Mouse (Mus musculus) lung, adult 2 months (tissue): ENCODE measurements around the gene Nedd4.
A peak's percentile ranks its signal among the peaks of the same experiment; 100 is the strongest.

ENCODE experiments used
- CTCF ChIP-seq: fragments of 200-500 bp; IDR thresholded peaks from 2 replicates; pipeline ENCODE4 v1.5.1; 2011; ENCODE audit warnings: mild to moderate bottlenecking, low read length, control low read depth; ENCODE audit not compliant: insufficient read depth
- POLR2A ChIP-seq: fragments of 200-500 bp; IDR thresholded peaks from 2 replicates; pipeline ENCODE4 v1.6.1; 2011; ENCODE audit warnings: low read depth, mild to moderate bottlenecking, control low read depth, low read length, borderline replicate concordance; ENCODE audit errors: extremely low read depth

DNA sequence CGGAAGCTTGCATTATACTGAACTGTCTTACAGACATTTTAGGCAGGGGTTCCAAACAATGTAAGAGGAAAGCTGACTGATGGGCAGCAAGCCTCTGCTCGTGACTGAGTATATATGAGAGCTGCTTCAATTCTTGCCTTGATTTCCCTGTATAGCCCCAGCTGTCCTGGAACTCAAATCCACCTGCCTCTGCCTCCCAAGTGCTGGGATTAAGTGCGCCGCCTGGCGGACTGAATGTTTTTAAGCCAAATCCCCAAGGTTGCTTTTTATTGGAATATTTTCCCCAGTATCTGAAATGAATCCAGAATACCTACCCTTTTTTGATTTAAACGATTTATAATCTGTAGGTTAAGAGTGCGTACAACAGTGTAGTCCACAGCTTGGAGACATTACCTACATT is 7.2 kb downstream of the Nedd4 start:
- no peak for TF ChIP-seq POLR2A
- 0 out of 2 replicates have a peak, but pooled peaks have one; percentile 3 for TF ChIP-seq CTCF
